Mouse (Mus musculus) embryonic fibroblast, embryonic 13.5 days (primary cell): ENCODE measurements around the gene Snx17.

Source experiments
- CTCF ChIP-seq: IDR thresholded peaks from 2 replicates; pipeline ENCODE4 v1.5.1; 2011; ENCODE audit warnings: mild to moderate bottlenecking, control low read depth, low read length, moderate library complexity, borderline replicate concordance; ENCODE audit not compliant: insufficient read depth
- POLR2A ChIP-seq: IDR thresholded peaks from 2 replicates; pipeline ENCODE4 v1.6.1; 2011; ENCODE audit warnings: low read depth, mild to moderate bottlenecking, control low read depth, low read length, moderate library complexity

DNA sequence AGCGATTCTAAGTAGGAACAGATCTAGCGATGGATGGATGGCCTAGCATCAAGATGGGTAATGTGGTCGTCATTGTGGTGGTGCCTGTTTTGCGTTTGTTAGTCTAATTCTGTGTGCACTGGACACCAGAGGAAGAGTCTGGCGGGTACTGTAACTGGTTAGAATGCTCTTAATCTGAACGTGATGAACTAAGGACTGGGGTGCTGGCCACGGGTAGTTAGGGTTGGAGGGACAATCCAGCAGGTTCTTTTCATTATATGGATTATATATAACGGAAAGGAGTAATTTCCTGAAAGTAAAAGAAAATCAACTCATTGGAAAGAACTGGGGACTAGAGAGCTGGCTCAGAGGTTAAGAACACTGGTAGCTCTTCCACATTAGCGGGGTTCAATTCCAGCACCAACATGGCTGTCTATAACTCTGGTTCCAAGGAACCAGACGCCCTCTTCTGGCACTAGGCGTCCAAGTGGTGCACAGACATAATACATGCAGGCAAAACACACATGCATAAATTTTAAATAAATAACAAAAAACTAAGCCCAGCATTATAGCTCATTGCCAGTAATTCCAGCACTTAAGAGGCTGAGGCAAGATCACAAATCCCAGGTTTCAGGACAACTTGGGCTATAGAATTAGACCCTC is 28.4 kb downstream of the Snx17 start:
- TF ChIP-seq CTCF, result peak; percentile 32; the same call in 1 of the 2 replicates
- TF ChIP-seq POLR2A, result peak; percentile 46; the same call in 1 of the 2 replicates
